ENCODE assay signal across 8 mouse cellular contexts in the genomic region with DNA sequence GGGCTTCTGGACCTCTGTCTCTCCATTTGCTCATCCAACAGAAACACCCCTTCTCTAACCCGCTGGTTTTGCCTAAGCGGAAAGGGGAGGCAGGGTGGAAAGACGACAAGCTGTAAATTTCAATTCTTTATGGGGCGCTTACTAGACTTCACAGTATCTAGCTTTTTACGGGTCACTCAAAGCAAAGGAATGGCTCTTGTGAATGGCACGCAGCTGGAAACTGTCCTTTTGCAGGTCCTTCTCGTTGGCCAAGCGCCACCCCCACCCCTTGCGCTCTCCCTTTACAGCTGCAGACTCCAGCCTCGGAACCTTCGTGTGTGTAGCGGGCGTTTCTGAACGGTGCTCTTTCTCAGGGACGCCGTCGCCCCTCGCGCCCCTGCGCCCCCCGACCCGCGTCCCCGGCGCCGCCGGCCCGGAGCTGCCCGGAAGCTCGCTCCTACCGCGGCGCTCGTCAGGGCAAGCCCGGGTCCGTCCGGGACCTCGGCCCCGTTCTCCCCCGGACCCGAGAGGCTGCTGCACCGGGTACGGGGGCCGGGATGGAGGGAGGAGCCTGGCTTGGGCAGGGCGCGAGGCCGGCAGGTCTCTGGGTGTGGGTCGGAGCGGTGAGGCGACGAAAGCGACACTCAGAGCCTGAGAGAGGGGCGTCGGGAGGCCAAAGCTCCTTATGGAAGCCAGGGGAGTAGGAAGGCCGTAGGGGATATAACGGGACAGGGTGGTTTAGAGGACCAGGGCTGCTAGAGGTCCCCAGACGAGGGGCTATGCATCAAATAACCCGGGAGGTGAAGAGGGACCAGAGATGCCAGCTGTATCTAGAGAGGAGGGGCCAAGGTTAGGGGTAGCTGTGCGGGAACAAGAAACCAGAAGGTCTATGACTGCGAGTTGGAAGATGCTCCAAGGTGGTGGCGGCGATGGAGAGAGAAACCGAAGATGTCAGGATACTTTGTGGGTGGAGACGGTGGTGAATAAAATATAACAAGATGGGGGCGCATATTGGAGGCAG. TPM values are rescaled to one million over a fixed set of nuclear protein-coding genes. Genes with fewer than 3 reads are reported as not detected.
DNase-seq lines count a peak whose midpoint lies in the region; ATAC-seq and TF ChIP-seq lines count a peak whose summit lies in the region.

A gene (plus strand): TSS at position 346 of the 1,000 bp plus-strand sequence.

- no peaks in the 10 kb centered on the region for H3K9me3 ChIP-seq in lung, embryonic 15.5 days

- H3K27ac ChIP-seq in lung, embryonic 15.5 days, result peak within 1 kb of the TSS; percentile 85
- H3K27ac ChIP-seq in olfactory bulb, adult 2 months (ENCODE audit: insufficient read depth, low read depth, low read length), result peak within 1 kb of the TSS; percentile 70

- peak within 1 kb of the TSS; percentile 85 for H3K4me3 ChIP-seq in lung, embryonic 15.5 days
- peak within 1 kb of the TSS; percentile 78 for H3K4me3 ChIP-seq in olfactory bulb, adult 2 months (ENCODE audit: insufficient read depth, low read depth, low read length)

- peak; percentile 77 for DNase-seq in ES-CJ7 (ENCODE audit: low read depth, low spot score)
- peak; percentile 83 for DNase-seq in cerebellum, adult 11-12 months
- peak; percentile 84 for DNase-seq in forelimb bud, embryonic 11.5 days (ENCODE audit: low read depth, low spot score)
- peak; percentile 78 to 88 for DNase-seq in heart, postnatal 36 days
- DNase-seq in layer of hippocampus, adult 8-10 months (ENCODE audit: low spot score in 2 of 2), result peak in 1 of 2 experiments; percentile 73
- DNase-seq in thymus, postnatal 14 days, result peak; percentile 72

- peaks cover 48% of the 10 kb centered on the region for H3K27me3 ChIP-seq in lung, embryonic 15.5 days

- no peaks in the 10 kb centered on the region for H3K36me3 ChIP-seq in lung, embryonic 15.5 days

- ATAC-seq in lung, embryonic 15.5 days (ENCODE audit: borderline replicate concordance, extremely low read depth, low FRiP score, low TSS enrichment), result peak; percentile 87

- peak within 1 kb of the TSS; percentile 80 for H3K9ac ChIP-seq in lung, embryonic 15.5 days

- TF ChIP-seq POLR2A in olfactory bulb, adult 2 months (IDR thresholded peaks at IDR 0.05; ENCODE audit: insufficient read depth, low read depth, low read length), result peak; percentile 70

- under 1% methylated on average over 65 of the region's 65 CpGs for WGBS in lung, embryonic 15.5 days
- WGBS in olfactory bulb, adult 2 months, result under 1% methylated on average over 64 of the region's 65 CpGs

- H3K4me2 ChIP-seq in lung, embryonic 15.5 days, result peak within 1 kb of the TSS; percentile 94

- intact Hi-C loops in heart, postnatal 36 days (cut with DNase I), result loop anchor here (2.0 to 10.0 kb wide), 3 partner anchors 55 to 257 kb away; a partner anchor contains a TSS

- TF ChIP-seq CTCF in olfactory bulb, adult 2 months (IDR thresholded peaks at IDR 0.05; ENCODE audit: insufficient read depth, low read depth, low read length), result no peak

- peaks cover 33% of the 10 kb centered on the region for H3K4me1 ChIP-seq in lung, embryonic 15.5 days
- peaks cover 19% of the 10 kb centered on the region for H3K4me1 ChIP-seq in olfactory bulb, adult 2 months (ENCODE audit: control insufficient read depth, insufficient read depth, low read length)

RNA-seq across cellular contexts. Expression of the gene that starts here (rescaled TPM):
- 1 to 10 TPM; 5.6 to 5.7 TPM for total RNA-seq in heart, postnatal 36 days (2021)
- 10 to 100 TPM; 22.8 to 28.6 (median 27.8) TPM for total RNA-seq in layer of hippocampus, adult 8-10 months (2022)
- 29.2 and 30.0 TPM in 2 replicates for polyA plus RNA-seq in lung, embryonic 15.5 days (2015; fragmentation: Nextera tagmentation; extraction: Ambion mirVana)
- polyA plus RNA-seq in olfactory bulb, adult 2 months (2012; ENCODE audit: insufficient read depth, insufficient read length, low replicate concordance, missing spikeins), result not detected in 2 replicates

Comparison
In these comparisons a context has a peak if more than half of its experiments do, and no peak if none do; other contexts are left out.
1. RNA of the gene that starts here (polyA plus RNA-seq): 29.2 to 30.0 TPM in lung, embryonic 15.5 days; not detected in olfactory bulb, adult 2 months; every median in the first group is over 10 times any median in the second.